Mouse (Mus musculus): ENCODE data around the gene Uck1.

DNA sequence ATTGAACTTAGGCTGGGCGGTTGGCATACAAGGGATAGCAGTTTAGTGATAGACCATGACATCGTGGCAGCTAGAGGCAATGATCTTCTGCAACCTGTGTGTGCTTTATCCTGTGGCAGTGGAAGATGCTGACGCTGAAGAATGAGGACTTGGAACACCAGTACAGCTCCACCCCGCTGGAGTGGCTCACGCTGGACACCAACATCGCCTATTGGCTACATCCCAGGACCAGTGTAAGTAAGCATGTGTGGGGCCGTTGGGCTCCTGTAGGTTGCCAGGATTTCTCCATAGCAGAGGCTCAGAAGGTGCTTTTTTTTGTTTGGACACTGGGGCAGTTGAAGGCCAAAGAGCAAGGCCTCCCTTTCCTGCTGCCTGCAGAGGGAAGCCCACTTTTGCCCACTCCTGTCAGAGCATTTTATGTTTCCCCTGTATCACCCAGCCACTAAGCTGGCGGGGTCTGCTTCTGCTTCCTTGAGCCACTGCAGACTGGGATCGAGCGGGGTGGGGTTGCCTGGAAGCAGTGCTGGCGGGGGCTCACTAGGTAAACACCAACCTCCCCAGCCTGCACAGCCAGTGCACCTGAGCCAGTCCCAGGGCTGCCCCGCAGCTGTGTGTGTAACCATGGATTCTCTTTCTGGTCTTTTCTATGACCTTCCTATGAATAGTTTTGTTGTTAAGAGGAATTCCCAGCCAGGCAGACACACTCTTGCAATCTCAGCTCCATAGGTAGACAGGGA lies 8.0 kb downstream of the Uck1 start:
- TF ChIP-seq POLR2A (IDR thresholded peaks at IDR 0.05; ENCODE audit: insufficient read depth, low read length) (no peak), CTCF (IDR thresholded peaks at IDR 0.05; ENCODE audit: low read depth, low read length) (no peak), EP300 (IDR thresholded peaks at IDR 0.05; ENCODE audit: insufficient read depth, low read depth, low read length) (no peak)
